Mouse (Mus musculus): ENCODE data around the gene Tfr2.

DNA sequence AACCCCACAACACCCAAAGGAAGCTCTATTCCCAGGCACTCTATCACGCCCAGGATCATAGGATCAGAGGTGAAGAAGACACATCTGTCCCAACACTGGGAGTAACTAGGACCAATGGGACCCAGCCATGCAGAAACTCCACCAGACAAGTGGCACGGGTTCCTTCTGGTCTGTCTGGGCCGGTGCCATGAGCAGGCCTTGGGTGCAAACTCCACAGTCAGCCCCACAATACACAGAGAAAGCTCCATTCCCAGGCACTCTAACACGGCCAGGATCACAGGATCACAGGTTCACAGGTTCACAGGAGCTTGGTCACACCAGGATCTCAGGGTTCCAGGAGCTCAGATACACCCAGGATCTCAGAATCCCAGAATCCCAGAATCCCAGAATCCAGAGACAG is 24.0 kb upstream of the Tfr2 start:
- no peak for TF ChIP-seq GATA1 (IDR thresholded peaks at IDR 0.05; ENCODE audit: low read length)
- no peak for TF ChIP-seq TAL1 (IDR thresholded peaks at IDR 0.05; ENCODE audit: low read length)

All from erythroblast, embryonic 14.5 days (primary cell).